Mouse (Mus musculus): ENCODE results near the gene Slc35d2. TPM values are rescaled to one million over a fixed set of nuclear protein-coding genes. Genes with fewer than 3 reads are reported as not detected.

The Slc35d2 gene
- polyA plus RNA-seq, 1 experiment from 2014 or later: 7.7 TPM

DNA sequence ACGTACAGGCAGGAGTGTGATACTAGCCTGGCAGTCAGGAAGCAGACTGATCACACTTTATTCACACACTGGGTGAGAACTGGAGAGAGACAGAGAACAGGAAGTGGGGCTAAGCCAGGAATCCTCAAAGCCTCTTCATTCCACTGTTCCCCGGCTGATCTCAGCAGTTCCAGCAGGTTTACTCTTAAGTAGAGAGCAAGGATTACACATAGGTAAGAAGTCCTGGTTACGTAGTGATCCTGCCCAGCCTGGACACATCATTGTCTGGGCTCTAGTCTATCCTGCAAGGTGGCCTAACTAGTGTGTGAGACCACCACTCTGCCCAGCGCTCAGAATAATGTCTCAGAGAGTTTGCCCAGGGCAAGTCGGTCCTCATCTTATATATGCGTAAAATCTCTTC, 36.4 kb downstream of the Slc35d2 start:
- peaks cover 6% of the 10 kb centered on the region; the same call in 1 of the 2 replicates for H3K36me3 ChIP-seq (ENCODE audit: control insufficient read depth, insufficient read depth, low read length)
- no peak overlapping the region for H3K4me2 ChIP-seq (ENCODE audit: low read length)
- H3K4me1 ChIP-seq (ENCODE audit: control insufficient read depth in 2 of 2, insufficient read depth in 2 of 2, low read length in 2 of 2): 0 out of 4 replicates have a peak, but pooled peaks cover 0 to 2% of the 10 kb centered on the region in 2 experiments
- 64% methylated on average over 6 of the region's 6 CpGs for WGBS
- no peaks in the 10 kb centered on the region for H3K9me3 ChIP-seq (ENCODE audit: control insufficient read depth, low read length)
- no peak for ATAC-seq (ENCODE audit: insufficient number of reproducible peaks, insufficient read depth, low FRiP score, low read depth)
- no peak overlapping the region for H3K4me3 ChIP-seq (ENCODE audit: control insufficient read depth in 1 of 2, insufficient read depth in 1 of 2, low read depth in 1 of 2, low read length in 2 of 2)
- H3K27ac ChIP-seq (replicated peaks in 1 of 2; ENCODE audit: control insufficient read depth in 1 of 2, insufficient read depth in 1 of 2, low read depth in 2 of 2, low read length in 2 of 2): no peak overlapping the region
- no peaks in the 10 kb centered on the region for H3K27me3 ChIP-seq (ENCODE audit: control insufficient read depth, insufficient read depth, low read length)
- H3K9ac ChIP-seq (ENCODE audit: low read length): no peak overlapping the region

DNA sequence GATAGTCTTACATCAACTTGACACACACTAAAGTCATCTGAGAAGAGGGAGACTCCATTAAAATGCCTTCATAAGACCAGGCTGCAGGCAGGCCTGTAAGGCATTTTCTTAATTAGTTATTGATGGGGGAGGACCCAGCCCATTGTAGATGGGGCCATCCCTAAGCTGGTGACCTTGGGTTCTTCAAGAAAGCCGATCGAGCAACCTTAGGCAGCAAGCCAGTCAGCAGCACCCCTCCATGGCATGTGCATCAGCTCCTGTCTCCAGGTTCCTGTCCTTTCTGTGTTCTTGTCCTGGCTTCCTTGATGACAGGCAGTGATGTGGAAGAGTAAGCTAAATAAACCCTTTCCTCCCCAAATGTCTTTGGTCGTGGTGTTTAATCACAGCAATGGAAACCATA, 37.0 kb downstream of the Slc35d2 start:
- H3K4me1 ChIP-seq (ENCODE audit: control insufficient read depth in 2 of 2, insufficient read depth in 2 of 2, low read length in 2 of 2): 0 out of 4 replicates have a peak, but pooled peaks cover 0 to 2% of the 10 kb centered on the region in 2 experiments
- no peaks in the 10 kb centered on the region for H3K9me3 ChIP-seq (ENCODE audit: control insufficient read depth, low read length)
- ATAC-seq (ENCODE audit: insufficient number of reproducible peaks, insufficient read depth, low FRiP score, low read depth): no peak
- no peak overlapping the region for H3K4me2 ChIP-seq (ENCODE audit: low read length)
- H3K4me3 ChIP-seq (ENCODE audit: control insufficient read depth in 1 of 2, insufficient read depth in 1 of 2, low read depth in 1 of 2, low read length in 2 of 2): no peak overlapping the region
- no peak overlapping the region for H3K9ac ChIP-seq (ENCODE audit: low read length)
- H3K27ac ChIP-seq (replicated peaks in 1 of 2; ENCODE audit: control insufficient read depth in 1 of 2, insufficient read depth in 1 of 2, low read depth in 2 of 2, low read length in 2 of 2): no peak overlapping the region
- H3K27me3 ChIP-seq (ENCODE audit: control insufficient read depth, insufficient read depth, low read length): no peaks in the 10 kb centered on the region
- 72% methylated on average over 3 of the region's 3 CpGs for WGBS
- peaks cover 3% of the 10 kb centered on the region; the same call in 1 of the 2 replicates for H3K36me3 ChIP-seq (ENCODE audit: control insufficient read depth, insufficient read depth, low read length)

DNA sequence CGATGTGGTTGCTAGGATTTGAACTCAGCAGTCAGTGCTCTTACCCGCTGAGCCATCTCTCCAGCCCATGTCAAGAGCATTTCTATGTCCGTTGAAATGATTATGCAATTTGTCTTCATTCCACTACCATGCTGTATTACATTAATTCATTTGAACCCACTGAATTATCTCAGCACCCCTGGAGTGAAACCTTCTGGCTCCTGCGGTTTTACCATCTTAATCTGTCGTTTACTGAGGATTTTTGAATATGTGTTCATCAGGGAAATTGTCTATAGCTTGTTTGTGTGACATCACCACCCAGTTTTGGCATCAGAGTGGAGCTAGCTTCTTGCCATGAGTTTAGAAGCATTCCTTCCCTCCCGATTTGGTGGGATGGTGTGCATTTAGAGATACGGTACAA, 38.2 kb downstream of the Slc35d2 start:
- 0 out of 4 replicates have a peak, but pooled peaks cover 0 to 2% of the 10 kb centered on the region in 2 experiments for H3K4me1 ChIP-seq (ENCODE audit: control insufficient read depth in 2 of 2, insufficient read depth in 2 of 2, low read length in 2 of 2)
- H3K9ac ChIP-seq (ENCODE audit: low read length): no peak overlapping the region
- no peak overlapping the region for H3K4me3 ChIP-seq (ENCODE audit: control insufficient read depth in 1 of 2, insufficient read depth in 1 of 2, low read depth in 1 of 2, low read length in 2 of 2)
- no peaks in the 10 kb centered on the region for H3K27me3 ChIP-seq (ENCODE audit: control insufficient read depth, insufficient read depth, low read length)
- H3K27ac ChIP-seq (replicated peaks in 1 of 2; ENCODE audit: control insufficient read depth in 1 of 2, insufficient read depth in 1 of 2, low read depth in 2 of 2, low read length in 2 of 2): no peak overlapping the region
- 81% methylated on average over 7 of the region's 7 CpGs for WGBS
- ATAC-seq (ENCODE audit: insufficient number of reproducible peaks, insufficient read depth, low FRiP score, low read depth): no peak
- H3K36me3 ChIP-seq (ENCODE audit: control insufficient read depth, insufficient read depth, low read length): no peaks in the 10 kb centered on the region
- no peak overlapping the region for H3K4me2 ChIP-seq (ENCODE audit: low read length)
- no peaks in the 10 kb centered on the region for H3K9me3 ChIP-seq (ENCODE audit: control insufficient read depth, low read length)

GRCm38 (mm10) chr13:64090278-64090677, 38.9 kb downstream of the Slc35d2 start:
- H3K9ac ChIP-seq (ENCODE audit: low read length): no peak overlapping the region
- 0 out of 4 replicates have a peak, but pooled peaks cover 0 to 2% of the 10 kb centered on the region in 2 experiments for H3K4me1 ChIP-seq (ENCODE audit: control insufficient read depth in 2 of 2, insufficient read depth in 2 of 2, low read length in 2 of 2)
- H3K27me3 ChIP-seq (ENCODE audit: control insufficient read depth, insufficient read depth, low read length): no peaks in the 10 kb centered on the region
- 82% methylated on average over 5 of the region's 5 CpGs for WGBS
- no peaks in the 10 kb centered on the region for H3K36me3 ChIP-seq (ENCODE audit: control insufficient read depth, insufficient read depth, low read length)
- no peak overlapping the region for H3K27ac ChIP-seq (replicated peaks in 1 of 2; ENCODE audit: control insufficient read depth in 1 of 2, insufficient read depth in 1 of 2, low read depth in 2 of 2, low read length in 2 of 2)
- H3K4me3 ChIP-seq (ENCODE audit: control insufficient read depth in 1 of 2, insufficient read depth in 1 of 2, low read depth in 1 of 2, low read length in 2 of 2): no peak overlapping the region
- no peak for ATAC-seq (ENCODE audit: insufficient number of reproducible peaks, insufficient read depth, low FRiP score, low read depth)
- no peaks in the 10 kb centered on the region for H3K9me3 ChIP-seq (ENCODE audit: control insufficient read depth, low read length)
- H3K4me2 ChIP-seq (ENCODE audit: low read length): no peak overlapping the region

GRCm38 (mm10) chr13:64089130-64089529, 40.0 kb downstream of the Slc35d2 start, which contains the start of gene Hsd17b3:
Gene Hsd17b3, minus strand, starts transcription at chr13:64089230.
- WGBS: 73% methylated on average over 4 of the region's 4 CpGs
- Histone ChIP-seq H3K36me3 (ENCODE audit: control insufficient read depth, insufficient read depth, low read length) (no peaks in the 10 kb centered on the region), H3K4me3 (ENCODE audit: control insufficient read depth in 1 of 2, insufficient read depth in 1 of 2, low read depth in 1 of 2, low read length in 2 of 2) (no peak within 1 kb of the TSS), H3K9ac (ENCODE audit: low read length) (no peak within 1 kb of the TSS), H3K4me1 (ENCODE audit: control insufficient read depth in 2 of 2, insufficient read depth in 2 of 2, low read length in 2 of 2) (0 out of 4 replicates have a peak, but pooled peaks cover 0 to 2% of the 10 kb centered on the region in 2 experiments), H3K27me3 (ENCODE audit: control insufficient read depth, insufficient read depth, low read length) (no peaks in the 10 kb centered on the region), H3K9me3 (ENCODE audit: control insufficient read depth, low read length) (no peaks in the 10 kb centered on the region), H3K4me2 (ENCODE audit: low read length) (no peak within 1 kb of the TSS), H3K27ac (replicated peaks in 1 of 2; ENCODE audit: control insufficient read depth in 1 of 2, insufficient read depth in 1 of 2, low read depth in 2 of 2, low read length in 2 of 2) (no peak within 1 kb of the TSS)
- no peak for ATAC-seq (ENCODE audit: insufficient number of reproducible peaks, insufficient read depth, low FRiP score, low read depth)

GRCm38 (mm10) chr13:64088057-64088456, 41.1 kb downstream of the Slc35d2 start:
- ATAC-seq (ENCODE audit: insufficient number of reproducible peaks, insufficient read depth, low FRiP score, low read depth): no peak
- Histone ChIP-seq H3K27ac (replicated peaks in 1 of 2; ENCODE audit: control insufficient read depth in 1 of 2, insufficient read depth in 1 of 2, low read depth in 2 of 2, low read length in 2 of 2) (no peak overlapping the region), H3K4me2 (ENCODE audit: low read length) (no peak overlapping the region), H3K27me3 (ENCODE audit: control insufficient read depth, insufficient read depth, low read length) (no peaks in the 10 kb centered on the region), H3K9me3 (ENCODE audit: control insufficient read depth, low read length) (no peaks in the 10 kb centered on the region), H3K9ac (ENCODE audit: low read length) (no peak overlapping the region), H3K36me3 (ENCODE audit: control insufficient read depth, insufficient read depth, low read length) (no peaks in the 10 kb centered on the region), H3K4me3 (ENCODE audit: control insufficient read depth in 1 of 2, insufficient read depth in 1 of 2, low read depth in 1 of 2, low read length in 2 of 2) (no peak overlapping the region), H3K4me1 (ENCODE audit: control insufficient read depth in 2 of 2, insufficient read depth in 2 of 2, low read length in 2 of 2) (0 out of 4 replicates have a peak, but pooled peaks cover 0 to 2% of the 10 kb centered on the region in 2 experiments)
- 51% methylated on average over 7 of the region's 7 CpGs for WGBS

DNA sequence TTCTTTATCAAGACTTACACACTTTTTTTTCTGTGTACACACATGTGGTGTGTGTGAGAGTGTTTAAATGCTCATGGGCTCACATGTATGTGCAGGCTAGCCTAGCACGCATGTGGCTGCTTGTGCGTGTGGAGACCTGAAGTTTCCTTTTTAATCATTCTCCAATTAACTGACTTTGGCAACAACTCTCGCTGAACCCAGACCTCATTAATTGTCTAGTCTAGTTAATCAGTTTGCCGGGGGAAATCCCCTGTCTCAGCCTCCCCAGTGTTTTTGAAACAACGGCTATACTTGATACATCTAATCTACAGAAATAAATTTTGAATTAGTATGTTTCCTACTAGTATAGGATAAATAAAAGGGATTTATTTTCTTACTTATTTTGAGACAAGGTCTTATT, 43.1 kb downstream of the Slc35d2 start:
- H3K27ac ChIP-seq (replicated peaks in 1 of 2; ENCODE audit: control insufficient read depth in 1 of 2, insufficient read depth in 1 of 2, low read depth in 2 of 2, low read length in 2 of 2): no peak overlapping the region
- H3K36me3 ChIP-seq (ENCODE audit: control insufficient read depth, insufficient read depth, low read length): no peaks in the 10 kb centered on the region
- peaks cover 10 to 11% of the 10 kb centered on the region in 2 experiments for H3K4me1 ChIP-seq (ENCODE audit: control insufficient read depth in 2 of 2, insufficient read depth in 2 of 2, low read length in 2 of 2)
- no peak overlapping the region for H3K4me3 ChIP-seq (ENCODE audit: control insufficient read depth in 1 of 2, insufficient read depth in 1 of 2, low read depth in 1 of 2, low read length in 2 of 2)
- no peaks in the 10 kb centered on the region for H3K9me3 ChIP-seq (ENCODE audit: control insufficient read depth, low read length)
- no peaks in the 10 kb centered on the region for H3K27me3 ChIP-seq (ENCODE audit: control insufficient read depth, insufficient read depth, low read length)
- H3K9ac ChIP-seq (ENCODE audit: low read length): no peak overlapping the region
- no peak for ATAC-seq (ENCODE audit: insufficient number of reproducible peaks, insufficient read depth, low FRiP score, low read depth)
- no peak overlapping the region for H3K4me2 ChIP-seq (ENCODE audit: low read length)
- 87% methylated on average over 5 of the region's 5 CpGs for WGBS

DNA sequence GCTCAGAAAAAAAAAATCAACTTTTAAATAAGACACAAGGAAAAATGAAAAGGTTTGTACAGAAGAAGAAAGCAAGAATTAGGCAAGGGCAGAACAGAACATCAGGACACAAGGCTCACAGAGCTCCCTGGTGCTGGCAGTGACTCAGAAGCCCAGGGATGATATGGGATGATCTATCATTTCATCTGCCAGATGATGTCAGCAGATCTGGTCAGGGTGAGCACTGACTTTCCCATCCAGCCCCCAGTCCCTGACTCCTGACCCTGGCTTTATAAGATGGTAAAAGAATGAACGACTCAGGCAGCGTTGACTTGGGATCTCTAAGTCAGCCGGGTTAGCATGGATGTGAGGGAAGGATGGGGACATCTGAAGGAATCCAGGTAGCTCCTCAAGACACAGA, 45.8 kb downstream of the Slc35d2 start:
- Histone ChIP-seq H3K36me3 (ENCODE audit: control insufficient read depth, insufficient read depth, low read length) (no peaks in the 10 kb centered on the region), H3K4me1 (ENCODE audit: control insufficient read depth in 2 of 2, insufficient read depth in 2 of 2, low read length in 2 of 2) (peaks cover 10 to 12% of the 10 kb centered on the region in 2 experiments), H3K9me3 (ENCODE audit: control insufficient read depth, low read length) (no peaks in the 10 kb centered on the region), H3K4me3 (ENCODE audit: control insufficient read depth in 1 of 2, insufficient read depth in 1 of 2, low read depth in 1 of 2, low read length in 2 of 2) (no peak overlapping the region), H3K9ac (ENCODE audit: low read length) (no peak overlapping the region), H3K27me3 (ENCODE audit: control insufficient read depth, insufficient read depth, low read length) (no peaks in the 10 kb centered on the region), H3K4me2 (ENCODE audit: low read length) (no peak overlapping the region), H3K27ac (replicated peaks in 1 of 2; ENCODE audit: control insufficient read depth in 1 of 2, insufficient read depth in 1 of 2, low read depth in 2 of 2, low read length in 2 of 2) (no peak overlapping the region)
- WGBS: 74% methylated on average over 3 of the region's 3 CpGs
- ATAC-seq (ENCODE audit: insufficient number of reproducible peaks, insufficient read depth, low FRiP score, low read depth): no peak
